Mouse (Mus musculus) hindbrain, embryonic 14.5 days (tissue): ENCODE measurements at regions not wholly inside any gene's neighbourhood (a gene's known extent, or its start where the extent isn't known, plus 50 kb on each side); places are given as distances from the start of the nearest gene placed in this dataset.

Experiments used
- ATAC-seq: fragments of 200-750 bp; cut with Nextera tagmentation; 2 replicates; pipeline ENCODE4 v1.8.0; 2017; ENCODE audit warnings: moderate number of reproducible peaks, mild to moderate bottlenecking, moderate TSS enrichment, moderate library complexity; ENCODE audit not compliant: low FRiP score
- DNase-seq: peaks from one replicate; pipeline ENCODE4 v3.0.0-alpha.2; 2015; ENCODE audit warnings: low spot score
- H3K27ac ChIP-seq: fragments of 300-500 bp; sonication (generic); 2 replicates; pipeline ENCODE4 v1.5.1; 2014; ENCODE audit warnings: mild to moderate bottlenecking, moderate library complexity
- H3K27me3 ChIP-seq: fragments of 300-500 bp; sonication (generic); 2 replicates; pipeline ENCODE4 v1.6.1; 2014; ENCODE audit warnings: mild to moderate bottlenecking, low read length, mixed read lengths; ENCODE audit not compliant: control insufficient read depth, insufficient read depth
- H3K36me3 ChIP-seq: fragments of 300-500 bp; sonication (generic); replicated peaks from 2 replicates; pipeline ENCODE4 v1.6.1; 2014; ENCODE audit not compliant: control insufficient read depth, insufficient read depth
- H3K4me1 ChIP-seq: fragments of 300-500 bp; sonication (generic); replicated peaks from 2 replicates; pipeline ENCODE4 v1.6.1; 2014; ENCODE audit warnings: antibody characterized with exemption, low read length, mixed read lengths; ENCODE audit not compliant: control insufficient read depth, insufficient read depth
- H3K4me2 ChIP-seq: fragments of 300-500 bp; sonication (generic); replicated peaks from 2 replicates; pipeline ENCODE4 v1.6.1; 2014; ENCODE audit warnings: mild to moderate bottlenecking, moderate library complexity
- H3K4me3 ChIP-seq: fragments of 300-500 bp; sonication (generic); replicated peaks from 2 replicates; pipeline ENCODE4 v1.5.1; 2014; ENCODE audit warnings: mild to moderate bottlenecking, low read length
- H3K9ac ChIP-seq: fragments of 300-500 bp; sonication (generic); 2 replicates; pipeline ENCODE4 v1.6.1; 2014
- H3K9me3 ChIP-seq: fragments of 300-500 bp; sonication (generic); 2 replicates; pipeline ENCODE4 v1.6.1; 2016; ENCODE audit warnings: low read length; ENCODE audit not compliant: control insufficient read depth
- WGBS: fragments of 180-500 bp; shearing (Covaris S2); extraction: QIAGEN DNeasy Blood & Tissue Kit; methylation state at CpG from one replicate; pipeline ENCODE4 v1.1.7; 2014; 5-methylcytosine and 5-hydroxymethylcytosine counted together

GRCm38 (mm10) chr2:67180962-67181361 lies 232.6 kb upstream of the Gm21830 start:
- Histone ChIP-seq H3K36me3 (no peaks in the 10 kb centered on the region), H3K4me1 (no peaks in the 10 kb centered on the region), H3K9ac (no peak overlapping the region), H3K4me2 (no peak overlapping the region), H3K27ac (no peak overlapping the region), H3K27me3 (no peaks in the 10 kb centered on the region), H3K9me3 (no peaks in the 10 kb centered on the region), H3K4me3 (no peak overlapping the region)
- ATAC-seq, result no peak
- no peak for DNase-seq
- WGBS, result 88% methylated on average over 3 of the region's 3 CpGs

GRCm38 (mm10) chr2:67221061-67221802 lies 192.3 kb upstream of the Gm21830 start:
- Histone ChIP-seq H3K36me3 (no peaks in the 10 kb centered on the region), H3K4me2 (no peak overlapping the region), H3K4me3 (no peak overlapping the region), H3K27me3 (no peaks in the 10 kb centered on the region), H3K4me1 (no peaks in the 10 kb centered on the region), H3K9me3 (no peaks in the 10 kb centered on the region), H3K9ac (no peak overlapping the region), H3K27ac (no peak overlapping the region)
- WGBS, result 68% methylated on average over 2 of the region's 2 CpGs
- ATAC-seq (no peak), DNase-seq (no peak)

GRCm38 (mm10) chr2:67226299-67226698 lies 187.2 kb upstream of the Gm21830 start:
- ATAC-seq (no peak), DNase-seq (no peak)
- no peaks in the 10 kb centered on the region for H3K9me3 ChIP-seq
- no peak overlapping the region for H3K4me3 ChIP-seq
- H3K27me3 ChIP-seq, result no peaks in the 10 kb centered on the region
- 91% methylated on average over 2 of the region's 2 CpGs for WGBS
- no peak overlapping the region for H3K27ac ChIP-seq
- H3K36me3 ChIP-seq, result no peaks in the 10 kb centered on the region
- H3K4me2 ChIP-seq, result no peak overlapping the region
- no peaks in the 10 kb centered on the region for H3K4me1 ChIP-seq
- no peak overlapping the region for H3K9ac ChIP-seq

- H3K27ac ChIP-seq, result no peak overlapping the region
- H3K4me3 ChIP-seq, result no peak overlapping the region
- no peaks in the 10 kb centered on the region for H3K9me3 ChIP-seq
- WGBS, result 39% methylated on average over 1 of the region's 1 CpGs
- H3K36me3 ChIP-seq, result no peaks in the 10 kb centered on the region
- DNase-seq (no peak), ATAC-seq (peak; percentile 31; the same call in 1 of the 2 replicates)
- no peaks in the 10 kb centered on the region for H3K4me1 ChIP-seq
- H3K27me3 ChIP-seq, result no peaks in the 10 kb centered on the region
- no peak overlapping the region for H3K9ac ChIP-seq
- H3K4me2 ChIP-seq, result no peak overlapping the region
These were observed 156.1 kb upstream of the Gm21830 start for GRCm38 (mm10) chr2:67257455-67257854.
